Mouse (Mus musculus): Measurements from ENCODE around the gene Gm5478.

- no peak for TF ChIP-seq ZNF384 (IDR thresholded peaks at IDR 0.05; ENCODE audit: low read depth, low read length)
- no peak for TF ChIP-seq HCFC1 (IDR thresholded peaks at IDR 0.05; ENCODE audit: borderline replicate concordance, insufficient read depth, low read length)
- no peak for TF ChIP-seq CHD2 (IDR thresholded peaks at IDR 0.05; ENCODE audit: low read depth, low read length)
- TF ChIP-seq ZC3H11A (IDR thresholded peaks at IDR 0.05; ENCODE audit: borderline replicate concordance, low read depth, low read length): no peak
- TF ChIP-seq MAFK (IDR thresholded peaks at IDR 0.05; ENCODE audit: insufficient read depth, low read depth, low read length): no peak
Observed at GRCm38 (mm10) chr15:101694207-101694606, 47.0 kb upstream of the Gm5478 start, which contains the start of gene Krt6a.
